Mouse (Mus musculus) midbrain, embryonic 12.5 days (tissue): Measurements from ENCODE around the gene Zfp131. TPM values are rescaled to one million over a fixed set of nuclear protein-coding genes. Genes with fewer than 3 reads are reported as not detected.
"Not testable (repeated sequence)": the region's sequence is repeated elsewhere in the genome, so short reads cannot be mapped to it uniquely, and the experiment has no call there.

Experiments used
- ATAC-seq: fragments of 200-750 bp; cut with Nextera tagmentation; 2 replicates; pipeline ENCODE4 v1.8.0; 2017; ENCODE audit warnings: low read depth, moderate TSS enrichment, moderate library complexity; ENCODE audit not compliant: low FRiP score
- H3K27ac ChIP-seq: fragments of 300-500 bp; sonication (generic); replicated peaks from 2 replicates; pipeline ENCODE4 v1.5.1; 2016; ENCODE audit warnings: mild to moderate bottlenecking
- H3K27me3 ChIP-seq: fragments of 300-500 bp; sonication (generic); 2 replicates; pipeline ENCODE4 v1.6.1; 2016; ENCODE audit warnings: mild to moderate bottlenecking
- H3K36me3 ChIP-seq: fragments of 300-500 bp; sonication (generic); 2 replicates; pipeline ENCODE4 v1.6.1; 2016
- H3K4me1 ChIP-seq: fragments of 300-500 bp; sonication (generic); 2 replicates; pipeline ENCODE4 v1.6.1; 2016
- H3K4me2 ChIP-seq: fragments of 300-500 bp; sonication (generic); replicated peaks from 2 replicates; pipeline ENCODE4 v1.6.1; 2016; ENCODE audit warnings: mild to moderate bottlenecking, moderate library complexity
- H3K4me3 ChIP-seq: fragments of 300-500 bp; sonication (generic); 2 replicates; pipeline ENCODE4 v1.5.1; 2016; ENCODE audit warnings: mild to moderate bottlenecking
- H3K9ac ChIP-seq: fragments of 300-500 bp; sonication (generic); replicated peaks from 2 replicates; pipeline ENCODE4 v1.6.1; 2016; ENCODE audit warnings: mild to moderate bottlenecking, moderate library complexity
- H3K9me3 ChIP-seq: fragments of 300-500 bp; sonication (generic); 2 replicates; pipeline ENCODE4 v1.6.1; 2016; ENCODE audit warnings: mild to moderate bottlenecking
- WGBS: fragments of 180-500 bp; shearing (Covaris S2); methylation state at CpG from one replicate; pipeline ENCODE4 v1.1.7; 2016; 5-methylcytosine and 5-hydroxymethylcytosine counted together
- polyA plus RNA-seq: library from polyadenylated mRNA; unstranded; fragments of >200 nt; fragmentation: Nextera tagmentation; extraction: Ambion mirVana; gene quantifications from 2 replicates; pipeline ENCODE4 v1.2.1, GENCODE M21; 2016

The Zfp131 gene
- polyA plus RNA-seq = 50.9 and 53.7 TPM in 2 replicates

GRCm38 (mm10) chr13:119790761-119791579 is at the start of gene Zfp131:
Gene Zfp131, minus strand, starts transcription at chr13:119790889.
- no peaks in the 10 kb centered on the region for H3K27me3 ChIP-seq
- H3K27ac ChIP-seq = peak within 1 kb of the TSS; percentile 91
- ATAC-seq = peak; percentile 96
- peaks cover 24% of the 10 kb centered on the region for H3K36me3 ChIP-seq
- WGBS = 0% methylated on average over 63 of the region's 86 CpGs
- H3K4me1 ChIP-seq = peaks cover 20% of the 10 kb centered on the region
- H3K4me2 ChIP-seq = peak within 1 kb of the TSS; percentile 72
- H3K4me3 ChIP-seq = peak within 1 kb of the TSS; percentile 86
- no peaks in the 10 kb centered on the region for H3K9me3 ChIP-seq
- peak within 1 kb of the TSS; percentile 76 for H3K9ac ChIP-seq

GRCm38 (mm10) chr13:119839982-119840381 is 49.3 kb upstream of the Zfp131 start:
- not testable (repeated sequence) for H3K27ac ChIP-seq, H3K4me1 ChIP-seq, H3K9ac ChIP-seq, H3K36me3 ChIP-seq, H3K9me3 ChIP-seq, H3K4me3 ChIP-seq
- ATAC-seq = peak; percentile 45; the same call in 1 of the 2 replicates
- Histone ChIP-seq H3K4me2 (0 out of 2 replicates have a peak overlapping the region, but pooled peaks have one; percentile 11), H3K27me3 (peaks cover 16% of the 10 kb centered on the region)
- WGBS = 28% methylated on average over 6 of the region's 6 CpGs

GRCm38 (mm10) chr13:119837719-119838337 is 47.1 kb upstream of the Zfp131 start:
- not testable (repeated sequence) for H3K9ac ChIP-seq, H3K9me3 ChIP-seq, H3K27ac ChIP-seq, H3K4me3 ChIP-seq, H3K36me3 ChIP-seq, H3K4me1 ChIP-seq
- Histone ChIP-seq H3K4me2 (peak overlapping the region; percentile 33), H3K27me3 (peaks cover 17% of the 10 kb centered on the region)
- peak; percentile 47 for ATAC-seq
- WGBS = 6% methylated on average over 14 of the region's 23 CpGs

- H3K36me3 ChIP-seq, H3K27ac ChIP-seq, H3K4me1 ChIP-seq, H3K9ac ChIP-seq, H3K9me3 ChIP-seq: not testable (repeated sequence)
- WGBS = 14% methylated on average over 23 of the region's 23 CpGs
- peak overlapping the region; percentile 42 for H3K4me2 ChIP-seq
- peak; percentile 80 for ATAC-seq
- H3K4me3 ChIP-seq = peak overlapping the region; percentile 28
- H3K27me3 ChIP-seq = peaks cover 17% of the 10 kb centered on the region
Measured at GRCm38 (mm10) chr13:119836324-119836811, 45.7 kb upstream of the Zfp131 start.

GRCm38 (mm10) chr13:119835320-119836056 is 44.8 kb upstream of the Zfp131 start, which contains the start of gene D13Ertd608e:
Gene D13Ertd608e, plus strand, starts transcription at chr13:119836006.
- ATAC-seq = peak; percentile 38
- not testable (repeated sequence) for H3K27ac ChIP-seq, H3K9ac ChIP-seq, H3K9me3 ChIP-seq, H3K36me3 ChIP-seq, H3K4me1 ChIP-seq
- Histone ChIP-seq H3K27me3 (peaks cover 17% of the 10 kb centered on the region), H3K4me3 (peak within 1 kb of the TSS; percentile 28), H3K4me2 (peak within 1 kb of the TSS; percentile 42)
- WGBS = 13% methylated on average over 18 of the region's 25 CpGs

GRCm38 (mm10) chr13:119830116-119830515 is 39.4 kb upstream of the Zfp131 start, which contains the start of gene AF067063:
Gene AF067063, minus strand, starts transcription at chr13:119830216.
- H3K9ac ChIP-seq, H3K27me3 ChIP-seq, H3K9me3 ChIP-seq, H3K4me2 ChIP-seq, H3K4me3 ChIP-seq, H3K36me3 ChIP-seq, ATAC-seq, H3K27ac ChIP-seq, H3K4me1 ChIP-seq: not testable (repeated sequence)

- 10% methylated on average over 2 of the region's 2 CpGs for WGBS
- Histone ChIP-seq H3K4me3 (no peak overlapping the region), H3K4me1 (peaks cover 13% of the 10 kb centered on the region; the same call in 1 of the 2 replicates), H3K27me3 (no peaks in the 10 kb centered on the region), H3K4me2 (no peak overlapping the region), H3K36me3 (no peaks in the 10 kb centered on the region), H3K9me3 (no peaks in the 10 kb centered on the region), H3K27ac (no peak overlapping the region), H3K9ac (no peak overlapping the region)
- ATAC-seq = 0 out of 2 replicates have a peak, but pooled peaks have one; percentile 44
Measured at GRCm38 (mm10) chr13:119817579-119818206, 27.0 kb upstream of the Zfp131 start.

- no peak overlapping the region for H3K4me2 ChIP-seq
- no peak overlapping the region for H3K9ac ChIP-seq
- H3K27me3 ChIP-seq = no peaks in the 10 kb centered on the region
- no peaks in the 10 kb centered on the region for H3K36me3 ChIP-seq
- H3K4me3 ChIP-seq = no peak overlapping the region
- peaks cover 13% of the 10 kb centered on the region; the same call in 1 of the 2 replicates for H3K4me1 ChIP-seq
- 53% methylated on average over 8 of the region's 8 CpGs for WGBS
- no peaks in the 10 kb centered on the region for H3K9me3 ChIP-seq
- H3K27ac ChIP-seq = no peak overlapping the region
- no peak for ATAC-seq
Measured at GRCm38 (mm10) chr13:119816798-119817197, 26.1 kb upstream of the Zfp131 start.

- no peak overlapping the region for H3K4me3 ChIP-seq
- H3K27ac ChIP-seq = no peak overlapping the region
- H3K4me2 ChIP-seq = no peak overlapping the region
- WGBS = 88% methylated on average over 9 of the region's 9 CpGs
- H3K36me3 ChIP-seq = no peaks in the 10 kb centered on the region
- no peak overlapping the region for H3K9ac ChIP-seq
- ATAC-seq = no peak
- H3K27me3 ChIP-seq = no peaks in the 10 kb centered on the region
- no peaks in the 10 kb centered on the region for H3K9me3 ChIP-seq
- H3K4me1 ChIP-seq = no peaks in the 10 kb centered on the region
Measured at GRCm38 (mm10) chr13:119810031-119810430, 19.3 kb upstream of the Zfp131 start.

GRCm38 (mm10) chr13:119808937-119809336 is 18.2 kb upstream of the Zfp131 start:
- Histone ChIP-seq H3K27ac (no peak overlapping the region), H3K9ac (no peak overlapping the region), H3K27me3 (no peaks in the 10 kb centered on the region), H3K4me2 (no peak overlapping the region), H3K9me3 (no peaks in the 10 kb centered on the region), H3K36me3 (no peaks in the 10 kb centered on the region), H3K4me1 (no peaks in the 10 kb centered on the region), H3K4me3 (no peak overlapping the region)
- 80% methylated on average over 2 of the region's 2 CpGs for WGBS
- no peak for ATAC-seq

- WGBS = 65% methylated on average over 4 of the region's 4 CpGs
- Histone ChIP-seq H3K4me3 (no peak overlapping the region), H3K4me1 (no peaks in the 10 kb centered on the region), H3K27me3 (no peaks in the 10 kb centered on the region), H3K4me2 (no peak overlapping the region), H3K36me3 (no peaks in the 10 kb centered on the region), H3K9me3 (no peaks in the 10 kb centered on the region), H3K27ac (no peak overlapping the region), H3K9ac (no peak overlapping the region)
- ATAC-seq = no peak
Measured at GRCm38 (mm10) chr13:119797656-119798055, 7.0 kb upstream of the Zfp131 start.
